Mouse (Mus musculus): ENCODE results near the gene S1pr1. TPM values are rescaled to one million over a fixed set of nuclear protein-coding genes. Genes with fewer than 3 reads are reported as not detected.

Gene S1pr1
- total RNA-seq, 2 experiments from 2014 or later: 112 to 113 TPM

DNA sequence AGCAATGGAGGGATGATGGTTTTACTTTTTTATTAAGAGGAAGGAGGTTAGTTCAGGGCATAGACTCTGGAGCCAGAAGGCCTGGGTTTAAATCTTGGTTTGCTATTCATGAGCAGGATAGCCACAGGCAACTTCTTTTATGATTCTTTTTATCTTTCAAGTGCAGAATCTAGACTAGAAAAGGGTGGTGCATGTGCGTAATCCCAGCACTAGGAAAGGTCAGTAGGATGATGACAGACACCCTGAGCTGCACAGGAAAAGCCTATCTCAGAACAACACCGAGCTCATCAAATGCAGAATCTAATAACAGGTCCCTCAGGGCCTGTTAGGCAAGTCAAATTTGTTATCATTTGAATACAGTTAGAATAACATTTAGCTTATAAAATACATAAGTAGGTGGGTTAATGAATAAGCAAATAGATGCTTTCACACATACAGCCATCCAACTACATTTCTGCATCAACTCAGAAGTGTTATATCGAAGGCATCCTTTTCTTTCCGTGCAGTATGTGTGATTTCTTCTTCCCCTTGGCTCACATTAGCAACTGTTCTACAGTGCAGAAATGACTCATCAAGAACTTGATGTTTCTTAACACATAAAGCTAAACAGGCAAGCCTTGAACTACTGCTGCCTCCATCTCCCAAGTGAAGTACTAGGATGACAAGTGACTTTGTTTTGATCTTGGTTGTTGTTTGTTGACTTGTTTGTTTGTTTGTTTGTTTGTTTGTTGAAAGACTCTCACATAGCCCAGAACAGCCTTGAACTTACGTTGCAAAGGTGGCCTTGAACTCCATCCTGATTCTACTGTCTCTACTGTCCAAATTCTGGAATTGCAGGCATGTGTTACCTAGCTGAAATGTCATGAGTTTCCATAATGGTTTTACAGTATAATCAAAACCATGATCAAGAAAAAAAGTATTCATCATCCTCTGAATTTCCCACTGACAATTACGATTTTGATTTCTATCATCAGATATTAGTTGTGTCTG is 39.0 kb downstream of the S1pr1 start:
- no peak for DNase-seq (ENCODE audit: low spot score in 2 of 2)

DNA sequence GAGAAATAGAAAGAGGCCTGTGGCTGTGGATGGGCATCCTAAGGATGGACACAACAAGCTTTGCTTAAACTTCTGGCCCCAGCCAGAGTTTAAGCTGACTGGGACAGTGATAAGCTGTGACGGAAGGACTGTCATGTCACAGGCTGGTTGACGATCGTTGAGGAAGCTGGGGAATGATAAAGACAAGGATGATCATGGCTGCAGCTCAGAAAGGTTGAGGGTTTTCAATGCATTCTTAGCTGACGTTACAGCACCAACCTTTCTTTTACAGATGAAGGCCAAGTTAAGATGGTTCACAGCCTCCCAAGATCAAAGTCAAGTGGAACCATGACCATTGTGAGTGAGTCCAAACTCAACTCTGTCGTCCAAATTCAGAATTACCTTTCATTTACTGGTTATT is 40.2 kb downstream of the S1pr1 start:
- DNase-seq (ENCODE audit: low spot score in 2 of 2): no peak

- no peak for DNase-seq (ENCODE audit: low spot score in 2 of 2)
Observed at GRCm38 (mm10) chr3:115673663-115674157, 41.2 kb downstream of the S1pr1 start.

GRCm38 (mm10) chr3:115672965-115673662 is 41.8 kb downstream of the S1pr1 start:
- no peak for DNase-seq (ENCODE audit: low spot score in 2 of 2)

GRCm38 (mm10) chr3:115669230-115669629 is 45.6 kb downstream of the S1pr1 start:
- no peak for DNase-seq (ENCODE audit: low spot score in 2 of 2)

DNA sequence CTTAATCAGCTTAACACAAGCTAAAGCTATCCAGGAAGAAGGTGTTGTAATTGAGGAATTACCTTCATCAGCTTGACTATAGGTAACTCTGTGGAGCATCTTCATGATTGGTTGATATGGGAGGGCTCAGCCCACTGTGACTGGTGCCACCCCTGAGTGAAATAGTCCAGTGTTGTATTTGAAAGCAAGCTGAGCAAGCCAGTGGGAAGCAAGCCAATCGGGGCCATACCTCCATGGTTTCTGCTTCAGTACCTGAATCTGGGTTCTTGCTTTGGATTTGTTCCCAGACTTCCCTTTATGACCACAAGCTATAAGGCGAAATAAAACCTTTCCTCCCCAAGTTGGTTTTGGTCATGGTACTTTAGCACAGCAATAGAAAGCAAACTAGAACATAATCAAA is 47.7 kb downstream of the S1pr1 start:
- no peak for DNase-seq (ENCODE audit: low spot score in 2 of 2)

DNA sequence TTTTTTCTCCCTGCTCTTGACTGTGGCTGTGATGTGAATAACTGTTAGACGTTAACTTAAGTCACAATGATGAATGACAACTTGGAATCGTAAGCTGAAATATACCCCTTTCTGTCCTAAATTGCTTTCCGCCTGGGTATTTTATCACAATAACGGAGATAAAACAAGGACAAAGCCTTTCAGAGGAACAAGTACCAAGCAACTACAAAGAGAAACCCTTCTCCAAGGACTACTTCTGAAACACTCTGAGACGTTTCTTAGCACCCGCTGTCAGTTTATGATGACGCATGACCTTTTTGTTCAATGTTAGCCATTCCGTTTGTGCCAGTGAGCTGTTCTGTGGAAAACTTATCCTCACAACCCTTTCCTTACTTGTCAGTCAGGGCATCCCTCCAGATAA is 48.3 kb downstream of the S1pr1 start:
- no peak for DNase-seq (ENCODE audit: low spot score in 2 of 2)

DNA sequence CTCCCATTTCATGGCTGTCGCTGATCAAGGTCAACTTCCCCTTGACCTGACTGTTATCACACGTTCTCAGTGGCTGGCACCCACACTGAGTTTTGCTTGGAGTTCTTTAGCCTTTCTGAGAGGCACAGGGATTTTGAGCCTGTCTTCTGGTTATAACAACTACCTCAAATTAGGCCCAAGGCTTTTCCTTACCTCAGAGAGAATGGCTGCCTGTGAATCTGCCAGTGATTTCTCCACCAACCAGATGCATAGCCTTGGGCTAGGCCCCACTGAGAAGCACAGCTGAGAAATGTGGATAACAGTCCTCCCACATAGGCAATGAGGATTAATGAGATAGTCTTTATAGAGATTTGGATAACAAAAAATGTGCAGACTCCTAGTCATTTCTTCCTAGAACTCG is 50.4 kb downstream of the S1pr1 start:
- no peak for DNase-seq (ENCODE audit: low spot score in 2 of 2)

DNA sequence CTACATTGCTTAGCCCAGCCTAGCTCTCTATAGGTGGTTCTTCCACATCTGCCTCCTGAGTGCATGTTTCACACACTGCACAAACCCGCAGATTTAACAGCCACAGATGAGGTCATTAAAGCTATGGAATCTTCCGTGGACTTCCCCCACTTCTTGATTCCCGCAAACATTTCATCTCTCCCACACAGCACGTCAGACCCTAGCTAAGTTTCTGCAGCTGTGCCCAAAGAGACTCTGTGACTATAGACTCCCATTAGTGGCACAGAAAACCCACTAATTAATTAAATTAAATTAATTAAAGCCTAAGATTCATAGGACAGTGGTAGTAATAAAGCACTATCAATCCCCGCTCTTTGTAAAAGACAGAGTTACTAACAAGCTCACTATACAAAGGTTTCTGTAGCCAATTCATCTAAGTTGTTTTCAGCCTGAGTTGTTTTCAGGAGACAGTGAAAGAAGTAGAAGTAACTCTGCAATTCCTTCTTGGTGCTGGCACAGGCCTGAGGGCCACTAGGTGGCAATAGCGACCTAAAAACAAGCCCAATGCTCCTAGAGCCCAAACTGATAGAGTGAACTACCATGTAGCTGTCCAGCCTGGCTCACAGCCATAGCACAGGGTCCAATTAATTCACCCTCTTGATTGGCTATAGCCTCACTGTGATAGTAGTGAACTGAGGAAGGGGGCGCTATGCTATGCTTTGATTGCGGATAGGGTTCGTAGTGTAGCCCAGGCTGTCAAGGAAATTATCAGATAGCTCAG is 54.0 kb downstream of the S1pr1 start:
- peak; percentile 43 to 84 for DNase-seq (ENCODE audit: low spot score in 2 of 2)

Other genes with a start within 250 kb of the S1pr1 start
- gene Dph5, start 172.8 kb upstream of the S1pr1 start, total RNA-seq (2021): 10 to 100 TPM; 11.1 to 13.4 TPM